Mouse (Mus musculus): ENCODE results near the gene Kcnj12.

GRCm38 (mm10) chr11:61028211-61028950 is 6.0 kb downstream of the Kcnj12 start:
- TF ChIP-seq POLR2AphosphoS5 (IDR thresholded peaks at IDR 0.05; ENCODE audit: insufficient replicate concordance, low read depth, low read length) (no peak), CTCF (IDR thresholded peaks at IDR 0.05; ENCODE audit: low read depth, low read length) (no peak), TAL1 (conservative IDR thresholded peaks at IDR 0.05; ENCODE audit: low read depth, low read length) (no peak)

Measured in G1E (cell line).